In the genomic region with DNA sequence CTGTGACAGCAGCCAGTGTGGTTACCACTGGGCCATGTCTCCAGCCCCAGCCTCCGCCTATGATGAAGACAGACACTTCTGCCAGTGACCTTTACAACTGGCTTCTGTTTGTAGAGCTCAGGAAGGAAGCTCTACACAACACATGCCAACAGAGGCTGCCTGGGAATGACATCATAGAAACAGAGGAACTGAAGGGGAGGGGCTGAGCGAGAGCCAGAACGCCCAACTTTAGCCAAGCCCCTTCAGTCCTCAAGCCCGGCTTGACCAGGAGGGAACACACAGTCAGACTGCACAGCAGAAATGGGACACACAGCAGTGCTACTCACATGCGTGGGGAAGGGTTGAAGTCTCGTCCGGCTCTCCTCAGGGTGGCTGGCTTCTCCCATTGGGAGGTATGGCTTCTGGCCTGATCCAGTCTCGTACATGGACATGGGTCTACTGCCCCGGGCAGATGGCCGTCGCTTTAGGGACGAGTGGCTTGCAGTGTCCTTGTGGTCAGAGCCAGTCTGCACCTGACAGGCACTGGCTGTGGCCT, we compare ENCODE assay signal across 8 mouse cellular contexts. TPM values are rescaled to one million over a fixed set of nuclear protein-coding genes. Genes with fewer than 3 reads are reported as not detected.
DNase-seq lines count a peak whose midpoint lies in the region; ATAC-seq and TF ChIP-seq lines count a peak whose summit lies in the region.

No protein-coding gene starts in this region.

- H3K27me3 ChIP-seq in kidney, postnatal 0 days (ENCODE audit: insufficient read depth, low read length) = no peaks in the 10 kb centered on the region
- H3K27me3 ChIP-seq in forebrain, embryonic 14.5 days (replicated peaks; ENCODE audit: control insufficient read depth, insufficient read depth, low read length) = no peaks in the 10 kb centered on the region

- no peak overlapping the region for H3K4me2 ChIP-seq in kidney, postnatal 0 days (ENCODE audit: low read length)
- no peak overlapping the region for H3K4me2 ChIP-seq in forebrain, embryonic 14.5 days (ENCODE audit: low read length)

- H3K9me3 ChIP-seq in kidney, postnatal 0 days (replicated peaks; ENCODE audit: low read length) = no peaks in the 10 kb centered on the region
- no peaks in the 10 kb centered on the region for H3K9me3 ChIP-seq in forebrain, embryonic 14.5 days (replicated peaks; ENCODE audit: control insufficient read depth, low read length)

- H3K4me3 ChIP-seq in left cerebral cortex, adult 2 months = no peak overlapping the region
- no peak overlapping the region for H3K4me3 ChIP-seq in kidney, postnatal 0 days (replicated peaks; ENCODE audit: low read depth, low read length)
- no peak overlapping the region for H3K4me3 ChIP-seq in forebrain, embryonic 14.5 days (ENCODE audit: low read depth, low read length)

- ATAC-seq in kidney, postnatal 0 days (replicated peaks; ENCODE audit: low FRiP score, low read depth) = no peak; the same call in 1 of the 2 replicates
- 0 out of 2 replicates have a peak, but pooled peaks have one; percentile 17 for ATAC-seq in megakaryocyte progenitor cell, adult 5-6 weeks (replicated peaks; ENCODE audit: poor library complexity)
- no peak for ATAC-seq in forebrain, embryonic 14.5 days

- TF ChIP-seq CTCF in left cerebral cortex, adult 2 months (IDR thresholded peaks at IDR 0.05) = no peak
- no peak for TF ChIP-seq CTCF in kidney, postnatal 0 days (IDR thresholded peaks at IDR 0.05; ENCODE audit: low read depth)

- H3K27ac ChIP-seq in left cerebral cortex, adult 2 months = peak overlapping the region; percentile 40; the same call in 1 of the 2 replicates
- H3K27ac ChIP-seq in kidney, postnatal 0 days = no peak overlapping the region
- no peak overlapping the region for H3K27ac ChIP-seq in forebrain, embryonic 14.5 days (ENCODE audit: low read depth, low read length)

- WGBS in kidney, postnatal 0 days = 81% methylated on average over 12 of the region's 12 CpGs
- 89% methylated on average over 12 of the region's 12 CpGs for WGBS in forebrain, embryonic 14.5 days

- intact Hi-C loops in left cerebral cortex, adult 2 months (cut with DNase I) = no loop called here
- intact Hi-C loops in left cerebral cortex, postnatal 4 days (cut with DNase I) = no loop called here
- intact Hi-C loops in gastrocnemius, postnatal 36 days (cut with DNase I) = no loop called here

- DNase-seq in left cerebral cortex, adult 2 months (ENCODE audit: extremely low spot score in 1 of 2, low spot score in 2 of 2) = no peak
- DNase-seq in left cerebral cortex, postnatal 4 days = no peak
- DNase-seq in gastrocnemius, postnatal 36 days = peak; percentile 42 to 53
- peak; percentile 71 for DNase-seq in kidney, postnatal 0 days (ENCODE audit: low spot score)
- no peak for DNase-seq in forebrain, embryonic 14.5 days (ENCODE audit: low spot score)
- no peak for DNase-seq in right cerebral cortex, postnatal 25 days
- DNase-seq in neural tube, embryonic 10.5 days (ENCODE audit: extremely low spot score, low spot score) = no peak

- no peaks in the 10 kb centered on the region for H3K4me1 ChIP-seq in kidney, postnatal 0 days (replicated peaks; ENCODE audit: insufficient read depth, low read length)
- H3K4me1 ChIP-seq in forebrain, embryonic 14.5 days (ENCODE audit: control insufficient read depth, insufficient read depth, low read length) = no peaks in the 10 kb centered on the region

- H3K9ac ChIP-seq in kidney, postnatal 0 days (ENCODE audit: low read depth, low read length) = no peak overlapping the region
- H3K9ac ChIP-seq in forebrain, embryonic 14.5 days (ENCODE audit: low read length) = no peak overlapping the region

- peaks cover 59% of the 10 kb centered on the region for H3K36me3 ChIP-seq in kidney, postnatal 0 days (ENCODE audit: insufficient read depth, low read length)
- peaks cover 95% of the 10 kb centered on the region for H3K36me3 ChIP-seq in forebrain, embryonic 14.5 days (ENCODE audit: control insufficient read depth, insufficient read depth, low read length)

RNA-seq across cellular contexts. Expression of a gene that starts 31.2 kb away (rescaled TPM):
- total RNA-seq in left cerebral cortex, adult 2 months (2021) = 10 to 100 TPM; 13.9 to 15.6 TPM
- 10 to 100 TPM; 12.7 to 14.6 TPM for total RNA-seq in left cerebral cortex, postnatal 4 days (2021)
- 1 to 10 TPM; 2.7 to 2.9 TPM for total RNA-seq in gastrocnemius, postnatal 36 days (2021)
- polyA plus RNA-seq in kidney, postnatal 0 days (2015; fragmentation: Nextera tagmentation; extraction: Ambion mirVana) = 10.2 and 12.2 TPM in 2 replicates
- 4.9 and 5.4 TPM in 2 replicates for total RNA-seq in megakaryocyte progenitor cell, adult 5-6 weeks (2015)
- 10.0 and 10.2 TPM in 2 replicates for total RNA-seq in megakaryocyte progenitor cell, adult 5-6 weeks (2017)
- polyA plus RNA-seq in forebrain, embryonic 14.5 days (2014; fragmentation: Nextera tagmentation; extraction: Ambion mirVana) = 7.1 and 10.4 TPM in 2 replicates

RNA-seq across cellular contexts. Expression of a gene that starts 35.7 kb away (rescaled TPM):
- 10 to 100 TPM; 31.0 to 38.8 TPM for total RNA-seq in left cerebral cortex, adult 2 months (2021)
- total RNA-seq in left cerebral cortex, postnatal 4 days (2021) = 10 to 100 TPM; 42.5 to 42.9 TPM
- total RNA-seq in gastrocnemius, postnatal 36 days (2021) = 10 to 100 TPM; 18.8 to 21.4 TPM
- polyA plus RNA-seq in kidney, postnatal 0 days (2015; fragmentation: Nextera tagmentation; extraction: Ambion mirVana) = 45.6 and 49.2 TPM in 2 replicates
- total RNA-seq in megakaryocyte progenitor cell, adult 5-6 weeks (2015) = 264 and 290 TPM in 2 replicates
- 298 and 323 TPM in 2 replicates for total RNA-seq in megakaryocyte progenitor cell, adult 5-6 weeks (2017)
- 25.8 and 32.3 TPM in 2 replicates for polyA plus RNA-seq in forebrain, embryonic 14.5 days (2014; fragmentation: Nextera tagmentation; extraction: Ambion mirVana)

RNA-seq across cellular contexts. Expression of a gene that starts 36.5 kb away (rescaled TPM):
- 10 to 100 TPM; 42.7 to 43.7 TPM for total RNA-seq in left cerebral cortex, adult 2 months (2021)
- total RNA-seq in left cerebral cortex, postnatal 4 days (2021) = 10 to 100 TPM; 58.3 to 59.1 TPM
- total RNA-seq in gastrocnemius, postnatal 36 days (2021) = 10 to 100 TPM; 15.9 to 17.4 TPM
- polyA plus RNA-seq in kidney, postnatal 0 days (2015; fragmentation: Nextera tagmentation; extraction: Ambion mirVana) = 25.8 and 27.8 TPM in 2 replicates
- total RNA-seq in megakaryocyte progenitor cell, adult 5-6 weeks (2015) = 84.7 and 88.9 TPM in 2 replicates
- 73.6 and 81.1 TPM in 2 replicates for total RNA-seq in megakaryocyte progenitor cell, adult 5-6 weeks (2017)
- 29.1 and 36.3 TPM in 2 replicates for polyA plus RNA-seq in forebrain, embryonic 14.5 days (2014; fragmentation: Nextera tagmentation; extraction: Ambion mirVana)

RNA-seq across cellular contexts. Expression of a gene that starts 48.0 kb away (rescaled TPM):
- 10 to 100 TPM; 21.8 to 22.4 TPM for total RNA-seq in left cerebral cortex, adult 2 months (2021)
- total RNA-seq in left cerebral cortex, postnatal 4 days (2021) = 10 to 100 TPM; 15.3 to 16.8 TPM
- 1 to 10 TPM; 7.3 to 7.9 TPM for total RNA-seq in gastrocnemius, postnatal 36 days (2021)
- polyA plus RNA-seq in kidney, postnatal 0 days (2015; fragmentation: Nextera tagmentation; extraction: Ambion mirVana) = 65.0 and 70.3 TPM in 2 replicates
- 94.3 and 101 TPM in 2 replicates for total RNA-seq in megakaryocyte progenitor cell, adult 5-6 weeks (2015)
- 46.1 and 48.6 TPM in 2 replicates for total RNA-seq in megakaryocyte progenitor cell, adult 5-6 weeks (2017)
- polyA plus RNA-seq in forebrain, embryonic 14.5 days (2014; fragmentation: Nextera tagmentation; extraction: Ambion mirVana) = 31.2 and 32.4 TPM in 2 replicates

Comparison
In these comparisons a context has a peak if more than half of its experiments do, and no peak if none do; other contexts are left out.
1. DNase-seq: peak in gastrocnemius, postnatal 36 days (2 of 2) and kidney, postnatal 0 days (single experiment); none in left cerebral cortex, adult 2 months (0 of 2), left cerebral cortex, postnatal 4 days (single experiment), forebrain, embryonic 14.5 days (single experiment), right cerebral cortex, postnatal 25 days (single experiment) and neural tube, embryonic 10.5 days (single experiment).
2. RNA of a gene that starts 35.7 kb away (total RNA-seq): 264 to 323 TPM in megakaryocyte progenitor cell, adult 5-6 weeks; 42.5 to 42.9 TPM in left cerebral cortex, postnatal 4 days, 31.0 to 38.8 TPM in left cerebral cortex, adult 2 months and 18.8 to 21.4 TPM in gastrocnemius, postnatal 36 days; every median in the first group is over 4 times any median in the second.